Mouse (Mus musculus) liver (tissue): ENCODE results near the gene Rpusd1.
"Not testable (repeated sequence)": the region's sequence is repeated elsewhere in the genome, so short reads cannot be mapped to it uniquely, and the experiment has no call there.

Experiments
- DNase-seq: peaks from one replicate; pipeline ENCODE4 v3.0.0-alpha.2; 2020; ENCODE audit warnings: mixed read lengths

Rpusd1 gene

DNA sequence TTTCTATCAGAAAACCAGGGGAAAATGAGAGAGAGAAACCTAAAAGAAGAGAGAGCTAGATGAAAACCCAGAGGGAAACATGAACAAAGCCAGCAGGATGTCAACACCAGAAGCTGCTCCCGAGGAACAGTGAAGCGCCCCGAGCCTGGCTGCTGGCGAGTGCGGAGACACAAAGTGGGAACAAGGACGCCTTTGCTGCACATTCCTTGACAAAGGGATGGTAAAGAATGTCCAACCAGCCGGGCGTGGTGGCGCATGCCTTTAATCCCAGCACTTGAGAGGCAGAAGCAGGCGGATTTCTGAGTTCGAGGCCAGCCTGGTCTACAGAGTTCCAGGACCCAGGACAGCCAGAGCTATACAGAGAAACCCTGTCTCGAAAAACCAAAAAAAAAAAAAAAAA lies 14.0 kb downstream of the Rpusd1 start:
- not testable (repeated sequence) for DNase-seq

DNA sequence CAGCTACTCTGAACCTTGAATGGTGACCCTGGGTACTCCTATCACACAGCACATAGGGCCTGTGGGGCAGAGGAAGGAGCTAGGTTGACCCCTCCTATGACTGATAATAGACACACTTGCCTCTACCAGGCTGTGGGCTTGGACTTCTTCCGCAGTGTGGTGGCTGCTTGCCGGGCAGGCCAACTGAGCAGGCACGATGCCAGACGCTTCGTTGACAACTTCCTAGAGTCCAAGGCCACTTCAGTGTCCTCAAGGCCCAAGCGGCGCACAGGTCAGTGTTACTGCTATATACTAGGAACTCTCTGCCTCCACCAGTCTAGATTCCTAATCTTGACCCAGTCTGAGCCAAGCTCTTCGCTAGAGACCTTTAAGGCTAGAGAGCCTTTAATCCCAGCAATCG lies 16.4 kb downstream of the Rpusd1 start:
- DNase-seq = no peak

DNA sequence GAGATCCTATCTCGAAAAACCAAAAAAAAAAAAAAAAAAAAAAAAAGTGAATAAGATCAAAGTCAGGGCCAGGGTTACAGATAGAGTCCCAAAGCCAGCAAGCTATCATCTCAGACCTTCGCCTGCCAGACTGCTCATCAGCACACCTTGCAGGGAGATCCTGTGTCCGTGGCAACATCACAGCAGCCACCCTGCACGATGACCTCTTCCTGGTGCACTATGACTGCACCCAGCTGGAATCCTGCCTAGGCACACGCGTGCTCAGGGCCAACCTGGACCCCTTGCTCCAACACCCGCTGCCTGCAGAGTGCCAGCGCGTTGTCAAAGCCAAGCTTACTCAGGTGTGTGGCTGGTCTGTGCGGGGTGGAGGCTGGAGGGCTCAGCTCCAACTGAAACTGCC lies 16.8 kb downstream of the Rpusd1 start:
- no peak for DNase-seq

DNA sequence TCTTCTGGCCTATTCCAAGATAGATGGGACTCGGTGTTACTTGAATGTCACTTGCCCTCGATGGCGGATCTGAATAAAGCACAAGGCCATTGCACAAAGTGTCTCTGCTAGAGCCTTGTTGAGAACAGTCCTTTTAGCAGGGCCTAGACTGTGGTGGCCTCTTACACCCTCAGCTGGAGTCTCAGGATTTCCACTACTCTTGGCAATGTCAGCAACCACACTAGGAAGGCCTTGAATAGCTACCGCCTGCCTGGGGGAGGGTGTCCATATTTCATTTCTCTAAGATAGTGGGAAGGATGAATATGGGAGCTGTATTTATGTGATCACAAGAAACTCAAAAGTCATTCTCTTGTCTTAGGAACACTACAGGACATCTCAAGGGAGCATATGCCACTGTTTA lies 20.8 kb downstream of the Rpusd1 start:
- no peak for DNase-seq

DNA sequence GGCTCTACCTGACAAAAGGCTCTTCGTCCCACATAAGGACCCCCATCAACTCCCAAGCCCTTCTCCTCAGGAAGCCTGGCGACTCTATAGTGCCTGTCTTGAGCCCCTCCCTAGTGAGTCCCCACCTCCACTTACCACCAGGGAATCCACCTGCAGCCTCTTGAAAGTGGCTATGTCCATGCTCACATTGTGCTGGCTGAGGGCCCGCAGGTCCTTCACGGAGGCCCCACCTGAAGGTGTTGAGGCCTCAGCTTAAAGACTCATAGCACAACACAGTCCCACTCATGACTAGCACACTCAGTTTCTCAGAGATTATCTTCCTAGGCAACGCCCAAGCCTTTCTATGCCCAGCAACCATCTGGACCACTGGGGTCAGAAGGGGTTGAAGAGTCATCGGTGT lies 21.8 kb downstream of the Rpusd1 start:
- DNase-seq = no peak

DNA sequence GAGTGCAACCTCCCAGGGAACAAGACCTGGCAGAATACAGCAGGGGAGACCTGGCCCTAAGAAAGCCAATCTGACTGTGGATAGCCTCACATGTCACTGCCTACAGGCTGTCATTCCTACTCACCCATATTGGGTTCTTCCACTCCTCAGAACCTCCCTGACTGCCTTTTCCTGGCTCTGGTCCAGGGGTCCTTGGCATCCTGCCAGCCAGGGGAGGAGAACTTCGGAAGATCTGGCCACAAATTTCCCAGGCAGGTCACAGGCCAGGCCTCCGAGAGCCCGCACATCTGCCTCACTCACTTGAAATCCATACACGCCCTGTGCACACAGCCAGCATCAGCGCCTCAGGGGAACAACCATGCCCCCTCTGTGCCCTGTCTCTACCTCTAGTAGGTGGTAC lies 24.0 kb downstream of the Rpusd1 start:
- DNase-seq = peak; percentile 53

DNA sequence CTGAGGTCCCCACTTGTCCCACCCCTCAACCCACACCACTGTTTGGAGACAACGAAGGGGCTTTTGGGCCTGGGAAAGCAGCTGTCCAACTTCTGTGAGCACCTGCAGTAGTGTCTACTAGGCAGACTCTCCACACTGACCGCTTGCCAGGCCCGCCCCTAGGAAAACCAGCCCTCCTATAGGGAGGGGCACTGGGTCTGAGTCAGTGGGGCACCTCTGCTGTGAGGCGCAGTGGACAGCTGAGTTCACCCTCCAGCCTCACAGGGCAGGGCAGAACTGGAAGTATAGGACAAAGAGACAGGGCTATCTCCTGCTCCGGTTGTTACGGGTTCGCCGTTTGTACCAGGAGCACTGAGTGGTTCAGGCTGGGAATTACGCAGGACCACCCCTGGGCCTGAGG lies 26.8 kb downstream of the Rpusd1 start, which contains the start of gene Msln:
Msln (minus strand) TSS at position 138 of the 400 bp plus-strand sequence.
- no peak for DNase-seq

DNA sequence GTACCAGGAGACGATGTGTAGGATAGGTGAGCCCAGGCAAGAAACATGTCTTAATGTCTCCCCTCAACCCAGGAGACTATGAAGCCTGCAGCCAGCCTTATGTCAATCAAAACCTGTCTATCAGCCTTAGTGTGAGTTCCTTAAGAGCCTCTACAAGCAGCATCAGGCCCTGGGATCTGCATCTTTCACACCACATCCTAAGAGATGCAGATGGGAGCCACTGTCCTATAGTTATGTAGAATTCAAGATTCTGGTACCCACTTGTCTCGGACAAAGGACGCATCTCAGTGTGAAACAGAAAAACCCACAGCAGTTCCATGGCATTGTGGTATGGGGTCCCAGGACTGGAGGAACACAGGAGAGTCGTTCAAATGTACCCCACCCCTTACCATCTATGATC lies 27.6 kb downstream of the Rpusd1 start:
- DNase-seq = no peak

DNA sequence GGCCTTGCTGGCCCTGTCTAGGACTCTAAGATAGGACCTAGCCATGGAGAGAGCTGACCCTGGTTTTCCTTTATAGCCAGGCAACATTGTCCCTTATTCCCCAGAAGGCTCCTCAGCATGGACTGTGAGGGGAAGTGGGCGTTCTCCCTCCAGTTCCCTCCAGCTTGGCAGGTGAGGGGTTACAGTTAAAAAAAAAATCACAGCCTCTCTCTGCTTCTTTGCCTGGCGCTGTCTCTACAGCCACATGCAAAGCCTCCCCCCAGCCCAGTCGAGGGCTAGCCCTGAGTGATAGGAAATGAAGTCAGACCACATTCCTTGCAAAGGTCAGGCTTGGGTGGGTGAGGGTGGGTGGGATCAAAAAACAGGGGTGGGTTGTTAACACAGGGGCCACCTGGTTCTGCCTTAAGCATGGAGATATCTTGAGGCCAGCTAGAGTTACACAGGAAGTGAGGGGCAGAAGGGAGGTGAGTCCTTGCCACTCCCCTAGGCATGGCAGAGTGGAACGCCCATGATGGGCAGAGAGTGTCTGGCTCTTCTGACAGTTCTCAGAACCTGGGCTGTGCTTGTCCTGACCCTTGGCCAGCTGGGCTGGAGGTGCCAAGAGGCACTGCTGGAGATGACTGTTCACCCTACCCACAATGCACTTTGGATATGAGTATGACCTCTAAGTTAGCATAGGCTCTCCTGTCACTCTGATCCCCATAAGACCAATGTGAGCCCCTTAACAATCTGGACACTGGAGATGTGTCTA lies 28.3 kb downstream of the Rpusd1 start:
- DNase-seq = no peak

DNA sequence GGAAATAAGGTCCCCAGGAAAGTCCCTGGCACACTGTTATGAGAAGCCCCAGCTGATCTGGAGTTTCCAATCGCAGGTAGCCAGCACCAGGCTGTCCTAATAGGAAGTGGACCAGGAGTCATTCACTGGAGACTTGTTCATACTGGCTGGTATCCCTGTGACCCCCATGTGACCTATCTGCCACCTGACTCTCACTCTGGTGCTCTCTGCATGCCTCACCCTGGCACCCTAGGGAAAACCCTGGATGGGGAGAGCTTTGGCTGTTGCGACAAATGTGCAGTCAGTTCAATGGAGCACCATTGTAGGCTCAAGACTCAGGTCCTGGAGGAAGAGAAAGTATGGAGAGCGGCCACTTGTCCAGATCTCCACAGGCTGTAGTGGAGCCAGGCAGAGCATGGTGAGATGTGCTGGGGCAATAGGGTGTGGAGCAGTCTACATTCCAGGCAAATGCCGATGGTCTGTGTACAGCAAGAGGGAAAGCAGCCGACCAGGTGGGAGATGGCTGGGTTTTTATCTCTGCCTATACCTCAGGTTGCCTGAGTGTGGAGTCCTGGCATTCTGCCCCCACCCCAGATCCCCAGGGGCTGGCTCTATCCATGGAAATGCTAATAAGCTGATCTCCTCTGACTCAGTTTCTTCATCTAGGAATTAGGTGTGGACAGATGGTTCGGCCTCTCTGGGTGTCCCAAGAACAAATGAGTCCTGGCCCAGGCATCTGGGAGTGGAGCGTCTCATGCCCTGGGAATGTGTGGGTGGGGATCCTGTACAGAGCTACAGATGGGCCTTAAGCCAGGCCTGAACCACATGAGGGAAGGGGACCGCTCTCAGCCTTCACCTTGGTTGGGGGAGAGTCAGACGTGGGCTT lies 29.1 kb downstream of the Rpusd1 start:
- no peak for DNase-seq

DNA sequence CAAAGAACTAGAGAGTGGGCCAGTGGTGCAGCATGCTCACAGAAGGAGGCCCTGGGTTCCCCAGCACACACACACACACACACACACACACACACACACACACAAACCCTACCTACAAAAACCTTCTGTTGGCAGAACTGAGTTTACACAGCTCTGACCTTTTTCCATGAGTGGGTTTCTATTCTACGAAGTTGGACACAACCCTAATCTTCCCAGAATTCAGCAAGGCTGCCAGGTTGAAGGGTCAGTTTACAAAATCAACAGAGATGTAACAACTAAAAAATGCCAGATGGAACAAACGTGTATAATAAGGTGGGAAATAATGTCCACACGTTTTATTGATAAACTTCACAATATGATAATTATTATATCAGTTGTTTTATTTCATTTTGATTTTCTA lies 30.2 kb downstream of the Rpusd1 start:
- DNase-seq = no peak

DNA sequence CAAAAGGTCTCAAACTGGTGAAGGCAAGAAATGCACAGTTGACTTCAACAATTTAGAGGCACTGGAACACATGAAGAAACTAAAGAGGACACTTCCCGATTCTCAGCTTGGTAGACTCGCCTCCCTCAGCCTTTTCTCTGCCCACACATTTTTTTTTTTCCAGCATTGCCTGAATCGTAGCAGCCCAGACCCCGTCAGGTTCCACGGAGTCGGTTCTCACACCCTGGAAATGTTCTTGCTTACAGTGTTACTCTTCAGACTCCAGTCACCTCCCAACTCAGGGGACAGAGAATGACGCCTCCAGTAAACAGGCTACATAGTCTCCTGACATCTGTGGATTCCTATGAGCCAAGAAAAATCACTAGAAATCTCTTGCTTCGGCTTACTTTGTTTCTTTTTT lies 32.7 kb downstream of the Rpusd1 start:
- DNase-seq = no peak

DNA sequence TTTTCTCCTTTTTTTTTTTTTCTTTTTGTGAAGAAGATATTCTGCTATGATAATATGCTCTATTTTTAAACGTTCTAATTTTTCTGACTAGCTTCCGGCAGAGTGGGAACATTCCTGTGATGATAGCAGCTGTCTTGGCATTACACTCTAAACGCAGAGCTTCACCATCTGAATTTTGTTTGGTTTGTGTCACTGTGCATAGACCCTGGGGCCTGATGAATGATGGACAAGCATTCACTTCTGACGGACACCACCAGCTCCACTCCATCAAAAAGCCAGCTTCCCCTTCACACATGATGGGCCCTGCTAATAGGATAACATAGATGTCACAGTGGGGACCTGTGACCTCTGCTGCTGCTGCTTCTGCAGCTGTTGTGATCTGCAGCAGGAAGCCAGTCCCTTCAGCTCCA lies 34.1 kb downstream of the Rpusd1 start:
- DNase-seq = no peak

DNA sequence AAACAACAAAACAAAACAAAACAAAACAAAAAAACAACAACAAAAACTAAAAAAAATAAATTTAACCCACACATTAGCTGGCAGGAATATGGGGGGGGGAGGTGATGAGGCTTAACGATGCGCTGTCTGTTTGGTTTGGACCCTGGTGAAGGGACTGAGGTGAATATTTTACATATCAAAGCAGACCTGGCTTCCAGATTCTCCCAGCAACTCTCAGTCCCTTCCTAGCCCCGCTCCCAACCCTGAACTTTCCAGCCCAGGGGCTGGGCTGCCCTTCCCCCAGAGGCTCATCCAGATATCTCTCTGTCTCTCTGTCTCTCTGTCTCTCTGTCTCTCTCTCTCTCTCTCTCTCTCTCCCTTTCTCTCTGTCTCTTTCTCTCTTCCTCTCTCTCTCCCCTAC lies 35.1 kb downstream of the Rpusd1 start:
- DNase-seq = no peak

DNA sequence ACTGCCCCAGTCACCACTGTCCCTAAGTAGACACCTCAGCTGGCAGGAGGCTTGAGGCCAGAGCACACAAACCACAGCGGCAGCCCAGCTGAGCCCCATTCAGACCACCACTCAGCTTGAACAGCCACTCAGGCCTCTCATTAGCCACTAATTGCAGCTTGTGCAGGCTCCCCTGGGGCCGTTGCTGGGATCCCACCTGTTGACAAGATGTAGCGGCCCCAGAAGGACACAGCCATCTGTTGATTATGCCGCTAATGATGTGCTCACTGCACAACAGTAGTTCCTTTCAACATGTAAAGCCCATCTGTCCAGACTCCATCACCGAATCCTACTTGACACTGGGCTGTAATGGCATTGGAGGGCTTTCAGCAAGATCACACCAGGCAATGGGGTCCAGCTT lies 38.4 kb downstream of the Rpusd1 start:
- DNase-seq = no peak

DNA sequence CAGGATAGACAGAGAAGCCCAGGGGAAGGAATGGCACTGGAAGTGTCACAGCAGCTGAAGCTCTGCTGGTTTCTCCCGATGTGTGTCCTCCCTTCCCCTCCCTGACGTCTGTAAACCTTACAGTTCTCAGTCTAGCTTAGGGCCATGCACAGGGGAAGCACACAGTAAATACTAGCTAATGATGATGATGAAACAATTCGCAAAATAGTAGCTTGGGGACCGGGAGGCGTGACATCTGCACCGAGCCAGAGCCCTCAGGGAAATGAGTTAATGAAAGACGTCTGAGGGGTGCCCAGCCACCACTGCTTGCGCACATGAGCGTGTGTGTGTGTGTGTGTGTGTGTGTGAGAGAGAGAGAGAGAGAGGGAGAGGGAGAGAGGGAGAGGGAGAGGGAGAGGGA lies 41.9 kb downstream of the Rpusd1 start:
- DNase-seq = no peak

DNA sequence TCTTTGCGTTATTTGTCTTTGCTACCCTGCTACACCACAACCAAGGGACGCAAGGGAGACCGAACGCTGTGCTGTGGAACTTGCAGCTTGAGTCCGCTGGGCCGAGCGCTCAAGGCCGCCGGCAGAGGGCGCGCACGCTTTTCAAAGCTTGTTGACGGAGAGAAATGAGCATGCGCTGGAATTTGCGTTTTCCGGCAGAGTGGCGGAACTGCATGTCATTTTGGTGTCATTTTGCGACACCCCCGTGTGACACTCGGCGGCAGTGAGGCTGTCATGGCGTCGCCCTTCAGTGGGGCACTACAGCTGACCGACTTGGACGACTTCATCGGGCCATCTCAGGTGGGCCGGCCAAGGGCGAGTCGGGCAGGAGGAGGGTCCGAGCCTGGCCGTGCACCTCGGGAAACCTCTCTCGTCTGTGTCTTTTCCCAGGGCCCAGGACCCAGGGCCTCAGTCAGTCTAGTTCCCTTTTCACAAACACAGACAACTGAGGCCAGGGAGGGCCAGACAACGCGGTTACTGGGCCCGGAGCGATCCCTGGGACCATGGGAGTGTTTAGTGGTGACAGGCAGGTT lies 46.2 kb downstream of the Rpusd1 start, which contains the start of gene Narfl:
Narfl (plus strand) TSS at position 228 of the 572 bp plus-strand sequence.
- DNase-seq = peak; percentile 98

DNA sequence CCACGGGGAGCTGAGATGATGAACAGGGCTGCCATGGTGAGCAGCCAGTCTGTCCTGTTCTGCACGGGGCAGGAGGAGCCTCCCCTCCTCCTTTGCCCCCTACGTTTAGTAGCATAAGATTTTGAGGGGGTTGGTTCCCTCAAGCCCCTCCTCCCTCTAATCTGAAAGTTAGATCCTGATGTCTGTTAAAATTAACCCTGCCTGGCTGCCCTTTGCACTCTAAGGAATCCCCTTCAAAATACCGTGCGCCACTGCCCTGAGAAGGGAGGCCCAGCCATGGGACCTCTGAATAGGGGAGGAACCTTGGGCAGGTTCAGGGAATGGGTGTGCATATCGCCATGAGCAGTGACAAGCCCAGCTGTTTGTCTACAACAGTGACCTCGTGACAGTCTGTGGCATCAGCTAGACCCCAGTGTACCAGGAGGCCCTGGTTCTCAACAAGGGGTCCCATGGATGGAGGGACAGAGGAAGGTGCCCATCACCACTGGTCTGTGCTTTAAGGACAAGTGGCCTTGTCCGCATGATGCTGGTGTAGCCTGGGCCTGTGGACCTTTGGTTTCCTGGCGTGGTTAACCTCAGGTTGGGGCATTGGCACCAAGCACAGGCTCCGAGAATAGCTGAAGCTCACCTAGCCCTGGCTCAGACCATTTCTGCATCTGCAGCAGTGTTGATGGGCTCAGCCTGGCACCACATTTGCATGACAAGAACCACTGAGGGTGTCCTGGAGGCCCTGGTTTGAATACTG lies 48.0 kb downstream of the Rpusd1 start:
- DNase-seq = no peak

DNA sequence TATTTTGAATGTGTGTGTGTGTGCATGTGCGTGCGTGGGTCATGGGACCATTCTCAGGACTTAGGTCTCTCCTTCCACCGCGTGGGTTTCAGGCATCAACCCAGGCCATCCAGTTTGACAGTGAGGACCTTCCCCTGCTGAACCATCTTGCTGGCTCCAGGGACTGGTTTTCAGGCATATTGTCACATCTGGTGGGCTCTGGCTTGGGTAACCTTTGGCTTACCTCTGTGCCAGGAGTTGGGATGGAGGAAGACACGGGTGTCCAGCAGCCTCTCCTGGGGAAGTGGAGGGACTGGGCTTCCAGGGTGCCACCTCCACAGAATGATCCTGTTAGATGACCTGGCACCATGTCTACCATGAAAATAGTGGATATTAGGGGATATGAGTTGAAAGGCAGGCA lies 50.5 kb downstream of the Rpusd1 start:
- no peak for DNase-seq
